Mouse (Mus musculus) C2C12 (cell line): ENCODE measurements around the gene Ptbp1.

Experiments used
- CEBPB ChIP-seq: IDR thresholded peaks from one replicate; pipeline ENCODE4 v1.6.1; 2011; ENCODE audit warnings: low read depth, mild to moderate bottlenecking, control low read depth, moderate library complexity
- CTCF ChIP-seq: IDR thresholded peaks from one replicate; pipeline ENCODE4 v1.5.1; 2011; ENCODE audit not compliant: control insufficient read depth, insufficient read depth, insufficient read length
- MAX ChIP-seq: IDR thresholded peaks from one replicate; pipeline ENCODE4 v1.6.1; 2011; ENCODE audit warnings: mild to moderate bottlenecking, control low read depth
- MYOG ChIP-seq: IDR thresholded peaks from one replicate; pipeline ENCODE4 v1.6.1; 2011; ENCODE audit not compliant: control insufficient read depth, insufficient read length; ENCODE audit errors: extremely low read depth
- USF1 ChIP-seq: IDR thresholded peaks from one replicate; pipeline ENCODE4 v1.6.1; 2011; ENCODE audit warnings: low read depth, mild to moderate bottlenecking, control low read depth, moderate library complexity

- TF ChIP-seq CTCF: no peak
- no peak for TF ChIP-seq USF1
- TF ChIP-seq MAX: no peak
- no peak for TF ChIP-seq MYOG
- no peak for TF ChIP-seq CEBPB
Measured at GRCm38 (mm10) chr10:79832026-79832785, 22.0 kb upstream of the Ptbp1 start.
